Mouse (Mus musculus): Measurements from ENCODE around the gene Gal3st1. TPM values are rescaled to one million over a fixed set of nuclear protein-coding genes. Genes with fewer than 3 reads are reported as not detected.

Gal3st1 gene
- total and polyA plus RNA-seq, 3 experiments = 0.07 to 0.12 TPM; not detected in 1

GRCm38 (mm10) chr11:4027561-4028334 is 44.3 kb downstream of the Gal3st1 start:
- H3K36me3 ChIP-seq (ENCODE audit: control insufficient read depth in 1 of 2, insufficient read depth in 2 of 2, low read length in 2 of 2) = no peaks in the 10 kb centered on the region
- no peaks in the 10 kb centered on the region; a peak in 1 of 4 replicates for H3K27me3 ChIP-seq (ENCODE audit: control insufficient read depth in 1 of 2, insufficient read depth in 2 of 2, low read length in 2 of 2)
- H3K79me2 ChIP-seq (ENCODE audit: control insufficient read depth, insufficient read depth, low read length, poor library complexity) = no peaks in the 10 kb centered on the region
- no peak overlapping the region for H3K4me3 ChIP-seq (ENCODE audit: control insufficient read depth in 1 of 2, insufficient read depth in 1 of 2, low read depth in 2 of 2, low read length in 2 of 2)
- H3K27ac ChIP-seq (ENCODE audit: control insufficient read depth, low read depth, low read length) = no peak overlapping the region
- no peaks in the 10 kb centered on the region for H3K4me1 ChIP-seq (ENCODE audit: control insufficient read depth in 1 of 2, insufficient read depth in 2 of 2, low read length in 2 of 2)
- TF ChIP-seq ELF1 (IDR thresholded peaks at IDR 0.05; ENCODE audit: low read depth, low read length) (no peak), RAD21 (IDR thresholded peaks at IDR 0.05; ENCODE audit: low read depth, low read length) (no peak), POLR2AphosphoS2 (IDR thresholded peaks at IDR 0.05; ENCODE audit: low read length) (no peak), GATA1 (IDR thresholded peaks at IDR 0.05; ENCODE audit: low read depth, low read length) (no peak), POLR2AphosphoS5 (IDR thresholded peaks at IDR 0.05; ENCODE audit: borderline replicate concordance, low read depth, low read length) (no peak), TBP (IDR thresholded peaks at IDR 0.05; ENCODE audit: low read depth, low read length) (no peak), E2F4 (IDR thresholded peaks at IDR 0.05; ENCODE audit: borderline replicate concordance, low read depth, low read length) (no peak), NRF1 (IDR thresholded peaks at IDR 0.05; ENCODE audit: insufficient read depth, low read depth, low read length, poor library complexity, severe bottlenecking) (no peak), MYC (IDR thresholded peaks at IDR 0.05; ENCODE audit: low read depth, low read length) (no peak), MAX (IDR thresholded peaks at IDR 0.05; ENCODE audit: low read length) (no peak), MEF2A (IDR thresholded peaks at IDR 0.05; ENCODE audit: extremely low read depth, insufficient replicate concordance, low read depth, low read length, poor library complexity, severe bottlenecking) (no peak), CHD2 (IDR thresholded peaks at IDR 0.05; ENCODE audit: low read length) (no peak), ZMIZ1 (IDR thresholded peaks at IDR 0.05; ENCODE audit: low read depth, low read length) (no peak), USF2 (IDR thresholded peaks at IDR 0.05; ENCODE audit: borderline replicate concordance in 1 of 2, insufficient read depth in 1 of 2, low read depth in 1 of 2, low read length in 2 of 2) (no peak), NELFE (IDR thresholded peaks at IDR 0.05; ENCODE audit: low read depth, low read length) (no peak), ZC3H11A (IDR thresholded peaks at IDR 0.05; ENCODE audit: low read depth, low read length) (no peak), POLR2A (IDR thresholded peaks at IDR 0.05; ENCODE audit: control insufficient read depth in 1 of 2, insufficient read depth in 1 of 2, low read depth in 1 of 2, low read length in 2 of 2, poor library complexity in 1 of 2) (no peak), BHLHE40 (IDR thresholded peaks at IDR 0.05; ENCODE audit: borderline replicate concordance, low read depth, low read length) (no peak), MXI1 (IDR thresholded peaks at IDR 0.05; ENCODE audit: low read depth, low read length) (no peak), SMC3 (IDR thresholded peaks at IDR 0.05; ENCODE audit: low read depth, low read length) (no peak)
- no peaks in the 10 kb centered on the region for H3K9me3 ChIP-seq (replicated peaks; ENCODE audit: insufficient read depth, low read length)
- H3K9ac ChIP-seq (ENCODE audit: control insufficient read depth, low read depth, low read length, poor library complexity, severe bottlenecking) = no peak overlapping the region
- DNase-seq (ENCODE audit: low read depth, low spot score) = no peak
